Comparison of ENCODE assay signal across 8 mouse cellular contexts in the genomic region with DNA sequence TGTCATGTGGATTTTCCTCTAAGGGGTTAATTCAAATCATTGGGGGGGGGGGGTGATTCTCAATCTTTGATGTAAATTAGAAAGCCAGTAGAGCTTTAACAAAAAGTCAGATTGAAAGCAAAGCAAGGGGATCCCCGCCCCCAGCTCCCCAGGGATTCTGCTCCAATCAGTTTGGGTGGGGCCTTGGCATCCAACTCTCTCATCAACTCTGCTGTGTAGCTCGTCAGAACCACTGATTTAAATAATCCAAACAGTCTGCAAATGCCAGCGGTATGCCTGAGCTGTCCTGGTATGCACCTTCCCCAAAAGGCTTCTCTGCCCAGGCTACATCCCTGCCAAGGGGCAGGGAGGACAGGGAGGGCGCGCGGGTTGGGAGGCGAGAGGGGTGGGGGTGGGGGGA. TPM values are rescaled to one million over a fixed set of nuclear protein-coding genes. Genes with fewer than 3 reads are reported as not detected.
DNase-seq lines count a peak whose midpoint lies in the region; ATAC-seq lines count a peak whose summit lies in the region.

No protein-coding gene starts in this region.

- no peak overlapping the region for H3K9ac ChIP-seq in midbrain, embryonic 12.5 days (replicated peaks)
- 0 out of 2 replicates have a peak overlapping the region, but pooled peaks have one; percentile 32 for H3K9ac ChIP-seq in forebrain, embryonic 14.5 days (ENCODE audit: low read length)

- H3K4me2 ChIP-seq in midbrain, embryonic 12.5 days (replicated peaks) = 0 out of 2 replicates have a peak overlapping the region, but pooled peaks have one; percentile 7
- 0 out of 2 replicates have a peak overlapping the region, but pooled peaks have one; percentile 12 for H3K4me2 ChIP-seq in forebrain, embryonic 14.5 days (ENCODE audit: low read length)

- DNase-seq in midbrain, embryonic 10.5 days (ENCODE audit: low spot score) = no peak
- DNase-seq in forebrain, embryonic 14.5 days (ENCODE audit: low spot score) = peak; percentile 24
- peak; percentile 56 to 68 for DNase-seq in heart, postnatal 36 days
- DNase-seq in lung, postnatal 14 days = peak; percentile 39
- DNase-seq in left cerebral cortex, adult 18-20 months (ENCODE audit: low spot score in 2 of 2) = no peak
- DNase-seq in cerebellum, postnatal 14 days = no peak

- H3K9me3 ChIP-seq in midbrain, embryonic 12.5 days = no peaks in the 10 kb centered on the region
- no peaks in the 10 kb centered on the region for H3K9me3 ChIP-seq in midbrain, embryonic 10.5 days (replicated peaks)
- no peaks in the 10 kb centered on the region for H3K9me3 ChIP-seq in forebrain, embryonic 14.5 days (replicated peaks; ENCODE audit: control insufficient read depth, low read length)

- no peak overlapping the region for H3K27ac ChIP-seq in midbrain, embryonic 12.5 days (replicated peaks)
- no peak overlapping the region for H3K27ac ChIP-seq in midbrain, embryonic 10.5 days (replicated peaks)
- H3K27ac ChIP-seq in forebrain, embryonic 14.5 days (ENCODE audit: low read depth, low read length) = no peak overlapping the region

- intact Hi-C loops in heart, postnatal 36 days (cut with DNase I) = loop anchor here (2.0 kb wide), 1 partner anchor 29 kb away; no protein-coding TSS in a partner anchor

- no peaks in the 10 kb centered on the region for H3K36me3 ChIP-seq in midbrain, embryonic 12.5 days
- H3K36me3 ChIP-seq in midbrain, embryonic 10.5 days = no peaks in the 10 kb centered on the region
- no peaks in the 10 kb centered on the region for H3K36me3 ChIP-seq in forebrain, embryonic 14.5 days (ENCODE audit: control insufficient read depth, insufficient read depth, low read length)

- ATAC-seq in midbrain, embryonic 12.5 days (ENCODE audit: low FRiP score, low read depth) = no peak
- ATAC-seq in forebrain, embryonic 14.5 days = no peak
- ATAC-seq in activated CD4-positive, CD25-positive, alpha-beta regulatory T cell, adult 4 months = no peak

- H3K27me3 ChIP-seq in midbrain, embryonic 12.5 days = peaks cover 7% of the 10 kb centered on the region; the same call in 1 of the 2 replicates
- H3K27me3 ChIP-seq in midbrain, embryonic 10.5 days (ENCODE audit: low read depth, poor library complexity, severe bottlenecking) = peaks cover 9% of the 10 kb centered on the region
- no peaks in the 10 kb centered on the region for H3K27me3 ChIP-seq in forebrain, embryonic 14.5 days (replicated peaks; ENCODE audit: control insufficient read depth, insufficient read depth, low read length)

- no peak overlapping the region for H3K4me3 ChIP-seq in midbrain, embryonic 12.5 days
- no peak overlapping the region for H3K4me3 ChIP-seq in midbrain, embryonic 10.5 days
- no peak overlapping the region for H3K4me3 ChIP-seq in forebrain, embryonic 14.5 days (ENCODE audit: low read depth, low read length)

- peaks cover 9% of the 10 kb centered on the region; the same call in 1 of the 2 replicates for H3K4me1 ChIP-seq in midbrain, embryonic 12.5 days
- peaks cover 31% of the 10 kb centered on the region for H3K4me1 ChIP-seq in midbrain, embryonic 10.5 days
- H3K4me1 ChIP-seq in forebrain, embryonic 14.5 days (ENCODE audit: control insufficient read depth, insufficient read depth, low read length) = peaks cover 4% of the 10 kb centered on the region; the same call in 1 of the 2 replicates

- 11% methylated on average over 7 of the region's 7 CpGs for WGBS in midbrain, embryonic 12.5 days
- WGBS in midbrain, embryonic 10.5 days = 11% methylated on average over 7 of the region's 7 CpGs
- WGBS in forebrain, embryonic 14.5 days = 16% methylated on average over 7 of the region's 7 CpGs

RNA-seq across cellular contexts. Expression of a gene that starts 33.6 kb away (rescaled TPM):
- polyA plus RNA-seq in midbrain, embryonic 12.5 days (2016; fragmentation: Nextera tagmentation; extraction: Ambion mirVana) = 162 and 164 TPM in 2 replicates
- polyA plus RNA-seq in midbrain, embryonic 10.5 days (2016; fragmentation: Nextera tagmentation; extraction: Ambion mirVana) = 155 and 165 TPM in 2 replicates
- 161 and 178 TPM in 2 replicates for polyA plus RNA-seq in forebrain, embryonic 14.5 days (2014; fragmentation: Nextera tagmentation; extraction: Ambion mirVana)
- total RNA-seq in heart, postnatal 36 days (2021) = 10 to 100 TPM; 45.6 to 46.7 TPM
- total RNA-seq in left cerebral cortex, adult 18-20 months (2021) = 10 to 100 TPM; 81.5 to 93.8 TPM
- polyA plus RNA-seq in activated CD4-positive, CD25-positive, alpha-beta regulatory T cell, adult 4 months (2017; shearing (Covaris generic)) = 100 to 1,000 TPM; 190 to 229 TPM

Comparison
In these comparisons a context has a peak if more than half of its experiments do, and no peak if none do; other contexts are left out.
1. DNase-seq: peak in forebrain, embryonic 14.5 days (single experiment), heart, postnatal 36 days (2 of 2) and lung, postnatal 14 days (single experiment); none in midbrain, embryonic 10.5 days (single experiment), left cerebral cortex, adult 18-20 months (0 of 2) and cerebellum, postnatal 14 days (0 of 2).